Mouse (Mus musculus): ENCODE measurements around the gene Pdik1l. TPM values are rescaled to one million over a fixed set of nuclear protein-coding genes. Genes with fewer than 3 reads are reported as not detected.
A peak's percentile ranks its signal among the peaks of the same experiment; 100 is the strongest.

Gene Pdik1l
- polyA plus RNA-seq, 1 experiment from 2014 or later, result 20.2 TPM

DNA sequence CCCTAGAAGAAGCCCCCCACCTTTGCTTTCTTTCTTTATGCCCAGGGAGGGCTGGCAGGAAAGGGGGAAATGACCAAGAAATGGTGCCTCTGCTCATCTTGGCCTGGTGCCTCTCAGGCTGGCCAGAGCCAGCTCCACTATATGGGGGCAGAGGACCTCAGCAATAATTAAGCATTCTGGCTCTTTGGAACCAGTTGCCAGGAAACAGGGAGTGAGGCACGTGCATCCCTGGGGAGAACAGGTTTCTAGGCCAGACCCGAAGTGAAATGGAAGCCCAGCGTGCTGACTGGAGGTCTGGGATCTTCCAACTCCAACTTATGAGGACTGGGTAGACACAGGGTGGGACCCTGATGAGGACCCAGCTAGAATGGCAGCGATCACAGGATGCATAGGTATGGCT is 41.4 kb downstream of the Pdik1l start:
- Histone ChIP-seq H3K4me3 (no peak overlapping the region), H3K36me3 (no peaks in the 10 kb centered on the region), H3K9me3 (no peaks in the 10 kb centered on the region), H3K27me3 (peaks cover 51% of the 10 kb centered on the region), H3K4me1 (peaks cover 40% of the 10 kb centered on the region), H3K9ac (no peak overlapping the region), H3K4me2 (no peak overlapping the region), H3K27ac (no peak overlapping the region)
- no peak for ATAC-seq (ENCODE audit: insufficient number of reproducible peaks, low FRiP score, low TSS enrichment, low read depth)
- 49% methylated on average over 4 of the region's 4 CpGs for WGBS

DNA sequence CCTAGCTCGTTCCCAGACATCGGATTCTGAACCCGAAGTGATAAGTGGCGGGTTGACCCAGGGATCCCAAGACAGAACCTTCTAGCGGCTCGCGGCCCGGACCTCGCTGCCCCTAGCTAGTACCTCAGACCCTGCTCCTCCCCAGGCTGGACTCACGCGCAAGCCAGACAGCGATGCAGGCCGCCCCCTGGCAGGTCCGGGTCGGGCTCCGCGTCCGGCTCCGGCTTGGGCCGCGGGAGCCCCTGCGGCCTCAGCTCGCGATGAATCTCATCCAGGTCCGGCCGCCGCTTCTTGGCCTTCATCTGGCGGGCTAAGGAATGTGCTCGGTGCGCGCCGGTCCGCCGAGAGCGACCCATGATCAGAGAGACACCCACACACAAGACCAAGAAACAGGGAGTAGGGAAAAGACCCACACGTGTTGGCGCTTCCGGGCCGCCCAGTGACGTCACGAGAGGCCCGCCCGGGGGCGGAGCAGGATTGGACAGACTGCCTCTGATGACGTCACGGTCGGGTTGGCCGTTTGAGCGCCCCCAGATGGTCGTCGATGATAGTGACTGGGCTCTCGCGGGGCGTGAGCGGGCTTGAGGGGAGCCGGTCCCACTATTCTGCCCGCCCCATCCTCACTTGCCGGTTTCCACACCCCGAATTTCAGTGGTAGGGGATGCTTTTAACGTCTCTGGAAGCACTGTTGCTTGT is 42.4 kb downstream of the Pdik1l start, which contains the start of gene Zfp593:
Gene Zfp593 (minus strand): TSS at position 445 of the 696 bp plus-strand sequence.
- no peaks in the 10 kb centered on the region for H3K9me3 ChIP-seq
- peak within 1 kb of the TSS; percentile 88 for H3K4me3 ChIP-seq
- peak within 1 kb of the TSS; percentile 71 for H3K9ac ChIP-seq
- WGBS, result under 1% methylated on average over 60 of the region's 60 CpGs
- peaks cover 41% of the 10 kb centered on the region for H3K27me3 ChIP-seq
- ATAC-seq (ENCODE audit: insufficient number of reproducible peaks, low FRiP score, low TSS enrichment, low read depth), result peak; percentile 65
- no peaks in the 10 kb centered on the region for H3K36me3 ChIP-seq
- peak within 1 kb of the TSS; percentile 89 for H3K4me2 ChIP-seq
- H3K27ac ChIP-seq, result no peak within 1 kb of the TSS
- H3K4me1 ChIP-seq, result peaks cover 30% of the 10 kb centered on the region

DNA sequence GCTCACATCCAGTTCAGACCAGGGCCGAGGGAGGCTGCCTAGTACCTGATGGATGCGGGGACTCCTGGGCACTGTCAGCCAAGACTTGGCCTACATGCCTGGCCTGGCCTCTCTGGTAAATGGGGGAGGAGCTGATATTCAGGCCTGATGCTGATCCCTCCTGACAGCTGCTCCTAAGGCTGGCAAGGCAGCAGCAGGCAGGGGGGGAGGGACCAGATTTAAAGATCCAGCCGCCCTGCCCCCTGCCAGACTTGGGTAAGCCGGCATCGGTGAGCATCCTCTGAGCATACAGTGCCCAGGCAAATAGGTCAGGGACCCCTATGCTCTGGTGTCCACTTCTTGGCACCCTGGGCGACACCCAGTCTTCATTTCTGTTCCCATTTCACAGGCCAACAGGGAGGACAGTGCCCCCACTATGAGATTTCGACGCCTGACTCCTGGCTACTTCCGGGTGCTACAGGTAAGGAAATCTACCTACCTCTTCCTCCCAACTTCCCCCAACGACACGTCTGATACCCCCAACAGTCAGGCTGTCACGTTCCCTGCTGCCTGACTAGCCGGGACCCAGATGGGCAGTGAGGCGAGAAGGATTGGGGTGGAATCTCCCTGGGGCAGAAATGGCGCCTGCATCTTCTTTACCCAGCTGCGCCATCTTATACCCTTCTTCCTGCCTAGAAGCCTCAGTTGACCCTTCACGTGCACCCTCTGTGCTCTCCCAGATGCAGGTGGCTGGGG is 44.0 kb downstream of the Pdik1l start, which contains the start of gene E130218I03Rik:
Gene E130218I03Rik (plus strand): TSS at position 147 of the 735 bp plus-strand sequence.
- Histone ChIP-seq H3K4me1 (peaks cover 21% of the 10 kb centered on the region), H3K36me3 (no peaks in the 10 kb centered on the region), H3K9ac (0 out of 2 replicates have a peak within 1 kb of the TSS, but pooled peaks have one; percentile 71), H3K27me3 (peaks cover 27% of the 10 kb centered on the region), H3K27ac (no peak within 1 kb of the TSS), H3K4me3 (peak within 1 kb of the TSS; percentile 88), H3K9me3 (no peaks in the 10 kb centered on the region), H3K4me2 (peak within 1 kb of the TSS; percentile 89)
- WGBS, result 88% methylated on average over 17 of the region's 17 CpGs
- no peak for ATAC-seq (ENCODE audit: insufficient number of reproducible peaks, low FRiP score, low TSS enrichment, low read depth)

DNA sequence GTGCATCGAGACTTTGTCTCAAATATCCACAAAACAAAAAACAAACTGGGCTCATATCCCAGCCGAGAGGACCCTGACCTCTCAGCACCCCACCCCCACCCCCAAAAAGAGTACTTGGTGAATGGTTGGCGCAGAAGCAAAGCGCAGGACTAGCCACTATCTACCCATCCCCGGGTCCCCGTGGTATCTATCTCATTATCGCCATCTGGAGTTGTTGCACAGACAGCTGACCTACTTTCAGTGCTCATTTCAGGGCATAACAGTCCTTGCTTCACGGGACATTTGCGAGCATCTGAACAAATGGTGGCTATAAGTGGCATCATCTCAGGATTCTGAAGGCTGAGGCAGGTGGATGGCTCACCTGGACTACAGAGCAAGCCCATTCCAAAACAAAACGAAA is 49.0 kb downstream of the Pdik1l start:
- H3K4me2 ChIP-seq, result peak overlapping the region; percentile 50
- peaks cover 17% of the 10 kb centered on the region for H3K4me1 ChIP-seq
- no peaks in the 10 kb centered on the region for H3K9me3 ChIP-seq
- H3K9ac ChIP-seq, result no peak overlapping the region
- H3K27ac ChIP-seq, result no peak overlapping the region
- WGBS, result 13% methylated on average over 10 of the region's 10 CpGs
- no peaks in the 10 kb centered on the region for H3K36me3 ChIP-seq
- H3K27me3 ChIP-seq, result peaks cover 17% of the 10 kb centered on the region
- ATAC-seq (ENCODE audit: insufficient number of reproducible peaks, low FRiP score, low TSS enrichment, low read depth), result no peak
- peak overlapping the region; percentile 35 for H3K4me3 ChIP-seq

DNA sequence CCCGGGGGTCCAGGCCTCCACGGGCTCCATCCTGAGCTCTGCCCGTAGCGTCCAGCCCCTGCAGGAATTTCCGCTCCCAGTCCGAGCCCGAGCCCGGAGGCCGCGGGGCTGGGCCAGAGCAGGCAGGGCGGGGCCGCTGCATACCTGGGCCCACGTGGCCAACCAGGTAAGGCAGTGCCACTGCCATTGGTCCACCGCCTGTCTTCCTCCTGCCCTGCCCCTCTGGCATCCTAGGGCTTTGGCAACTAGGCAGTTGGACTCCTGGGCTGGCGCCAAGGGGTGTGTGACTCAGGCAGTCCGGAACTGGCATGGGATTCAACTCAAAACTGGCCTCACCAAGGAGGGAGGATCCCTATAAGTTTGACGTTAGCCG is 49.4 kb downstream of the Pdik1l start, which contains the start of gene Cnksr1:
Gene Cnksr1 (minus strand): TSS at position 121 of the 373 bp plus-strand sequence.
- H3K4me3 ChIP-seq, result peak within 1 kb of the TSS; percentile 35
- H3K9me3 ChIP-seq, result no peaks in the 10 kb centered on the region
- no peaks in the 10 kb centered on the region for H3K36me3 ChIP-seq
- 2% methylated on average over 18 of the region's 18 CpGs for WGBS
- peaks cover 17% of the 10 kb centered on the region for H3K27me3 ChIP-seq
- 0 out of 2 replicates have a peak within 1 kb of the TSS, but pooled peaks have one; percentile 14 for H3K9ac ChIP-seq
- peaks cover 17% of the 10 kb centered on the region for H3K4me1 ChIP-seq
- peak within 1 kb of the TSS; percentile 17; the same call in 1 of the 2 replicates for H3K27ac ChIP-seq
- H3K4me2 ChIP-seq, result peak within 1 kb of the TSS; percentile 50
- ATAC-seq (ENCODE audit: insufficient number of reproducible peaks, low FRiP score, low TSS enrichment, low read depth), result no peak

DNA sequence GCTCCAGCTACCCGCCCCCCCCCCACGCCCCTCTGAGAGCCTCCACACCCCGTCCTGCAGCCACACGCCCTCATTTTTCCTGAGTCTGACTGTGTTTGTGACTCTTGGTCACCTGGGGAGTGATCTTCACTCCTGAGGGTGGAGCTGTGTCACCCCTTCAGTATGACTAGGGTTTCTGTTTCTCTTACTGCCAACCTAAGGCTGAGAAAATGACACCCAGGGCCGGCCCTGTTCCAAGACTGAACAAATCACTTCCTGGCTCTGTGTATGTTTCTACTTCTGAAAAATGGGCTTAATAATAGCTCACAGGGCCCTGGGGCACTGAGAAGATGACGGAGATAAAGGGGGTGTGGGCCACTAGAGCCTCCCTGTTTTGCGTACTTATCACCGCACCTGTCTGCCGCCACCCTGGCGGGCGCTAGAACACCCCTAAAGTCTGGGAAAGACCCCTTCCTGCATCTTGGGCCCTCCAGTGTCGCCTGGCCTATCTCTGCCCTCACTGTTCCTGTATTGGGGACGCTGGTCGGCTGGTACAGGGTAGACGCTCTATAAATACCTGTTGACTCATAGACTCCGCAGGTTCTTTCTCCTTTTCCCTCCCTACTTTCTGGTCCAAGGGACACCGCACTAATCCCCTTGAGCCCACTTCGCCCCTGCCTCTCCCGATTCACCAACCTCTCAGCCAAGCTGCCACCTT is 50.0 kb downstream of the Pdik1l start:
- H3K4me1 ChIP-seq, result peaks cover 17% of the 10 kb centered on the region
- peak overlapping the region; percentile 50 for H3K4me2 ChIP-seq
- ATAC-seq (ENCODE audit: insufficient number of reproducible peaks, low FRiP score, low TSS enrichment, low read depth), result peak; percentile 53; the same call in 1 of the 2 replicates
- H3K27me3 ChIP-seq, result peaks cover 17% of the 10 kb centered on the region
- H3K9me3 ChIP-seq, result no peaks in the 10 kb centered on the region
- 13% methylated on average over 19 of the region's 19 CpGs for WGBS
- H3K27ac ChIP-seq, result peak overlapping the region; percentile 17; the same call in 1 of the 2 replicates
- H3K9ac ChIP-seq, result 0 out of 2 replicates have a peak overlapping the region, but pooled peaks have one; percentile 14
- peak overlapping the region; percentile 35 for H3K4me3 ChIP-seq
- no peaks in the 10 kb centered on the region for H3K36me3 ChIP-seq

DNA sequence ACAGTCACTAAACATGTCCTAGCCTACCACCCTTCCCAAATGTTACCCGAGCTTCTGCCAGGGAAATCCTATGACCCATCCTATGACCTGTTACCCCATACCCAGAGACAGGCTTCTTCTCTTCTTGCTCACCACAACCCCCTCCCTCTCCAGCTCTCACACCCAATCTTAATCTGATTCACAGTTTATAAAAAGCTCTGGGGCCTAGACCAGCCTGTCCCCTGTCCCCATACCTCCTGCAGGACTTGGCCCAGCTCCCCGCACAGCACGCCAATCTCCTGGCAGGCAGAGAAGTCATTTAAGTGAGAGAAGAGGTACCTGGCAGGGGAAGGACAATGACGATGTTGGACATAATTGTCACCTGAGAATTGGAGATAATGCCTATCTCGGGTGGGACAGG is 52.8 kb downstream of the Pdik1l start:
- Histone ChIP-seq H3K4me1 (peaks cover 17% of the 10 kb centered on the region), H3K27me3 (peaks cover 17% of the 10 kb centered on the region), H3K4me3 (no peak overlapping the region), H3K27ac (no peak overlapping the region), H3K4me2 (no peak overlapping the region), H3K36me3 (no peaks in the 10 kb centered on the region), H3K9ac (no peak overlapping the region), H3K9me3 (no peaks in the 10 kb centered on the region)
- 77% methylated on average over 5 of the region's 5 CpGs for WGBS
- ATAC-seq (ENCODE audit: insufficient number of reproducible peaks, low FRiP score, low TSS enrichment, low read depth), result no peak

DNA sequence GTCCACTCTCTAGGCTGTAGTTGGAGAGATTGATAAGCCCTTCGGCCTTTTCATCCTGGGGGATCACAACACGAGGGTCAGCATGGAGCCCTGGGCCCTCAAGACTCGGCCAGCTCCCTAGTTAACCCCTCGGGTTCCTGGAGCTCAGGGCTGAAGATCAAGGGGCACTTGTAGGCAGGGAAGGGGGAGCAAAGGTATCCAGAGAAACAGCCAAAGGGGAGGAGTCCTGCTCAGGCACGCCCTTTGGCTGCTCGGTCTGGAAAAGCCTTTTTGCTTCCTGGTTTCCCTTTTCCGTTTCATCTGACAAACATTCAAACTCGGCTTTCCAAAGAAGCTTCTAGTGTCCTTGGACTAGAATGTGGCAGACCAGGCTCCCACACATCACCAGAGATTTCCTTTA is 57.3 kb downstream of the Pdik1l start:
- Histone ChIP-seq H3K4me3 (no peak overlapping the region), H3K27me3 (no peaks in the 10 kb centered on the region), H3K36me3 (no peaks in the 10 kb centered on the region), H3K9ac (no peak overlapping the region), H3K9me3 (no peaks in the 10 kb centered on the region), H3K27ac (no peak overlapping the region), H3K4me1 (no peaks in the 10 kb centered on the region), H3K4me2 (no peak overlapping the region)
- ATAC-seq (ENCODE audit: insufficient number of reproducible peaks, low FRiP score, low TSS enrichment, low read depth), result no peak
- 32% methylated on average over 8 of the region's 8 CpGs for WGBS

DNA sequence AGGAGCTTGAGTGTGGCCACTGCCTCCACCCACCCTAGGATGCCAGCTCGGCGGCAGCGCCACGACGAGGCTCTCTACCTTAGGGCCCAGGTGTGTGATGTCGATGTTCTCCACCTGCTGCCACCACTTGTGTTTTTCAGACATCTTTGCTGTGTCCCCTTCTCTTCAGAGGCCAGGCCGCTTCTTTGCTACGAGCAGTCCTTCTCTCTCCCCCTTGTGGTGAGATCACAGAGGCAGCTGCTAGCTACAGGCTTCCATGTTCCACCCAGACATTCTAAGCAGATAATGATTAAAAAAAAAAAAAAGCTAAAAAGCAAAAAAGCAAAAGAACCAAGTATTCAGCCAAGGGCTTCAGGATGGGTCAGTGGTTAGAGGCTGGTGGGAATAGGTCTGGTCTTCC is 60.5 kb downstream of the Pdik1l start, which contains the start of gene Catsper4:
Gene Catsper4 (minus strand): TSS at position 190 of the 400 bp plus-strand sequence.
- WGBS, result 73% methylated on average over 8 of the region's 8 CpGs
- ATAC-seq (ENCODE audit: insufficient number of reproducible peaks, low FRiP score, low TSS enrichment, low read depth), result no peak
- no peaks in the 10 kb centered on the region for H3K27me3 ChIP-seq
- no peak within 1 kb of the TSS for H3K4me3 ChIP-seq
- H3K9me3 ChIP-seq, result no peaks in the 10 kb centered on the region
- H3K27ac ChIP-seq, result no peak within 1 kb of the TSS
- no peaks in the 10 kb centered on the region for H3K4me1 ChIP-seq
- no peak within 1 kb of the TSS for H3K9ac ChIP-seq
- H3K4me2 ChIP-seq, result no peak within 1 kb of the TSS
- H3K36me3 ChIP-seq, result no peaks in the 10 kb centered on the region

All from limb, embryonic 15.5 days (tissue).